Mouse (Mus musculus) lung, postnatal 0 days (tissue): Measurements from ENCODE around the gene Slc16a11.

Experiments used
- CTCF ChIP-seq: IDR thresholded peaks from 2 replicates; pipeline ENCODE4 v1.5.1; 2016; ENCODE audit warnings: antibody characterized with exemption, mild to moderate bottlenecking
- EP300 ChIP-seq: IDR thresholded peaks from 2 replicates; pipeline ENCODE4 v1.6.1; 2016; ENCODE audit warnings: antibody characterized with exemption, mild to moderate bottlenecking, control low read depth

DNA sequence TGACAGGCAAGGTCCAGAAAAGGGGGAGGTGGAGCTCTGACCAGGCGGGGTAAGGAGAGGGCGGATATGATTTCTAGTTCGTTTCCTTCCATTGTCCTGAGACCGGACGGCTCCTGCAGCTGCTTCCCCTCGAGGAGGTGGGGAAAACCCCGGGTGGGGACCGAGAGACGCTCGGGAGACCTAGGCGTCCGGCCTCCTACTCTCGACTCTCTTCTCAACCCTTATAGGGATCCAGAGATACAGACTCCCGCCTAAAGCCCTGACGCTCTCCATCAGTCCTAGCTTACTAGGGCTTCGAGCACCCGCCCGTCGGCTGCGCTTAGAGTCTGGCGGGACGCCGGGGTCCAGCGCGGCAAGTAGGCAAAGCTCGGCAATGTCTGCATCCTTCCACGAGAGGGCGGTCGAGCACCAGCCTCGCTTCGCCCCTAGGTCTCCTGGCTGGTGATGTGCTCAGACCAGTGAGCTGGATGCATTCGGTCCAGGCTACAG is 17.7 kb downstream of the Slc16a11 start:
- peak; percentile 99 for TF ChIP-seq CTCF
- TF ChIP-seq EP300, result peak; percentile 89
